Mouse (Mus musculus): ENCODE results near the gene Coa7. TPM values are rescaled to one million over a fixed set of nuclear protein-coding genes. Genes with fewer than 3 reads are reported as not detected.
A peak's percentile ranks its signal among the peaks of the same experiment; 100 is the strongest.

Gene Coa7
- total and polyA plus RNA-seq, 2 experiments: 11.7 to 19.3 TPM

- WGBS: 11% methylated on average over 5 of the region's 5 CpGs
- TF ChIP-seq POLR2A (IDR thresholded peaks at IDR 0.05; ENCODE audit: extremely low read depth, insufficient read depth, low read length) (no peak), CTCF (IDR thresholded peaks at IDR 0.05; ENCODE audit: low read depth, low read length) (no peak)
- DNase-seq (ENCODE audit: extremely low read depth, low read depth, low spot score): peak; percentile 78
- Histone ChIP-seq H3K27ac (replicated peaks; ENCODE audit: insufficient read depth, low read depth, low read length) (peak overlapping the region; percentile 50), H3K79me2 (ENCODE audit: control insufficient read depth, insufficient read depth, low read length) (no peaks in the 10 kb centered on the region), H3K36me3 (ENCODE audit: control insufficient read depth, insufficient read depth, low read length) (no peaks in the 10 kb centered on the region), H3K27me3 (ENCODE audit: control insufficient read depth, insufficient read depth, low read length) (no peaks in the 10 kb centered on the region), H3K9ac (ENCODE audit: low read depth, low read length) (no peak overlapping the region), H3K4me1 (ENCODE audit: control insufficient read depth, insufficient read depth, low read length) (peaks cover 20% of the 10 kb centered on the region), H3K4me3 (ENCODE audit: insufficient read depth, low read depth, low read length) (no peak overlapping the region)
These were observed 36.2 kb downstream of the Coa7 start for GRCm38 (mm10) chr4:108364111-108364476.

- peaks cover 11% of the 10 kb centered on the region for H3K4me1 ChIP-seq (ENCODE audit: control insufficient read depth, insufficient read depth, low read length)
- DNase-seq (ENCODE audit: extremely low read depth, low read depth, low spot score): peak; percentile 87
- no peak overlapping the region for H3K27ac ChIP-seq (replicated peaks; ENCODE audit: insufficient read depth, low read depth, low read length)
- H3K9ac ChIP-seq (ENCODE audit: low read depth, low read length): no peak overlapping the region
- no peak overlapping the region for H3K4me3 ChIP-seq (ENCODE audit: insufficient read depth, low read depth, low read length)
- H3K27me3 ChIP-seq (ENCODE audit: control insufficient read depth, insufficient read depth, low read length): no peaks in the 10 kb centered on the region
- WGBS: 14% methylated on average over 5 of the region's 5 CpGs
- TF ChIP-seq CTCF (IDR thresholded peaks at IDR 0.05; ENCODE audit: low read depth, low read length) (peak; percentile 62), POLR2A (IDR thresholded peaks at IDR 0.05; ENCODE audit: extremely low read depth, insufficient read depth, low read length) (no peak)
- H3K36me3 ChIP-seq (ENCODE audit: control insufficient read depth, insufficient read depth, low read length): no peaks in the 10 kb centered on the region
- no peaks in the 10 kb centered on the region for H3K79me2 ChIP-seq (ENCODE audit: control insufficient read depth, insufficient read depth, low read length)
These were observed 41.3 kb downstream of the Coa7 start for GRCm38 (mm10) chr4:108369254-108369653.

DNA sequence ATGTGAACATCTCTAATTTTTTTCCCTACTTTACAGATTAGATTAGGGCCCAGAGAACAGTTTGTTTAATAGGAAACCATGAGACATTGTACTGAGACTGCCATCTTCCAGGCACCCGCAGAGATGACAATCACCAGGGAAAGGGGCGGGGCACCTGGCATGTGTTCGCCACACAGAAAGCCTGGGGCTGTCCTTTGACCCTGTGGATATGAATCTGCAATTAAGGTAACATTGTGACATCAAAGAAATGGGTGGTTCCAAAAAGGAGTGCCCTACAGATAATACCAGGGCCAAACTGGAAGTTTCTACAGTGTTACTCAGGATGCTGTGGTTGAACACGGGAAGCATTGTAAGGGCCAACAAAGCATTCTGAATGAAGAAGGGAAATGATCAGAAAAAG lies 42.5 kb downstream of the Coa7 start:
- no peaks in the 10 kb centered on the region for H3K27me3 ChIP-seq (ENCODE audit: control insufficient read depth, insufficient read depth, low read length)
- peaks cover 11% of the 10 kb centered on the region for H3K4me1 ChIP-seq (ENCODE audit: control insufficient read depth, insufficient read depth, low read length)
- TF ChIP-seq CTCF (IDR thresholded peaks at IDR 0.05; ENCODE audit: low read depth, low read length): 0 out of 2 replicates have a peak, but pooled peaks have one; percentile 3
- no peak for TF ChIP-seq POLR2A (IDR thresholded peaks at IDR 0.05; ENCODE audit: extremely low read depth, insufficient read depth, low read length)
- H3K4me3 ChIP-seq (ENCODE audit: insufficient read depth, low read depth, low read length): no peak overlapping the region
- WGBS: 25% methylated on average over 4 of the region's 4 CpGs
- no peak overlapping the region for H3K9ac ChIP-seq (ENCODE audit: low read depth, low read length)
- peak; percentile 82 for DNase-seq (ENCODE audit: extremely low read depth, low read depth, low spot score)
- H3K36me3 ChIP-seq (ENCODE audit: control insufficient read depth, insufficient read depth, low read length): no peaks in the 10 kb centered on the region
- H3K27ac ChIP-seq (replicated peaks; ENCODE audit: insufficient read depth, low read depth, low read length): no peak overlapping the region
- H3K79me2 ChIP-seq (ENCODE audit: control insufficient read depth, insufficient read depth, low read length): no peaks in the 10 kb centered on the region

- no peak overlapping the region for H3K4me3 ChIP-seq (ENCODE audit: insufficient read depth, low read depth, low read length)
- TF ChIP-seq CTCF (IDR thresholded peaks at IDR 0.05; ENCODE audit: low read depth, low read length): no peak
- no peak for TF ChIP-seq POLR2A (IDR thresholded peaks at IDR 0.05; ENCODE audit: extremely low read depth, insufficient read depth, low read length)
- H3K27me3 ChIP-seq (ENCODE audit: control insufficient read depth, insufficient read depth, low read length): no peaks in the 10 kb centered on the region
- no peaks in the 10 kb centered on the region for H3K36me3 ChIP-seq (ENCODE audit: control insufficient read depth, insufficient read depth, low read length)
- no peak for DNase-seq (ENCODE audit: extremely low read depth, low read depth, low spot score)
- 94% methylated on average over 3 of the region's 3 CpGs for WGBS
- no peak overlapping the region for H3K27ac ChIP-seq (replicated peaks; ENCODE audit: insufficient read depth, low read depth, low read length)
- peaks cover 11% of the 10 kb centered on the region for H3K4me1 ChIP-seq (ENCODE audit: control insufficient read depth, insufficient read depth, low read length)
- no peak overlapping the region for H3K9ac ChIP-seq (ENCODE audit: low read depth, low read length)
- H3K79me2 ChIP-seq (ENCODE audit: control insufficient read depth, insufficient read depth, low read length): no peaks in the 10 kb centered on the region
These were observed 43.5 kb downstream of the Coa7 start for GRCm38 (mm10) chr4:108371421-108371820.

- Histone ChIP-seq H3K27me3 (ENCODE audit: control insufficient read depth, insufficient read depth, low read length) (no peaks in the 10 kb centered on the region), H3K36me3 (ENCODE audit: control insufficient read depth, insufficient read depth, low read length) (no peaks in the 10 kb centered on the region), H3K9ac (ENCODE audit: low read depth, low read length) (no peak overlapping the region), H3K4me3 (ENCODE audit: insufficient read depth, low read depth, low read length) (no peak overlapping the region), H3K27ac (replicated peaks; ENCODE audit: insufficient read depth, low read depth, low read length) (no peak overlapping the region), H3K4me1 (ENCODE audit: control insufficient read depth, insufficient read depth, low read length) (peaks cover 11% of the 10 kb centered on the region), H3K79me2 (ENCODE audit: control insufficient read depth, insufficient read depth, low read length) (no peaks in the 10 kb centered on the region)
- TF ChIP-seq CTCF (IDR thresholded peaks at IDR 0.05; ENCODE audit: low read depth, low read length) (no peak), POLR2A (IDR thresholded peaks at IDR 0.05; ENCODE audit: extremely low read depth, insufficient read depth, low read length) (no peak)
- WGBS: 88% methylated on average over 3 of the region's 3 CpGs
- no peak for DNase-seq (ENCODE audit: extremely low read depth, low read depth, low spot score)
These were observed 44.2 kb downstream of the Coa7 start for GRCm38 (mm10) chr4:108372166-108372565.

DNA sequence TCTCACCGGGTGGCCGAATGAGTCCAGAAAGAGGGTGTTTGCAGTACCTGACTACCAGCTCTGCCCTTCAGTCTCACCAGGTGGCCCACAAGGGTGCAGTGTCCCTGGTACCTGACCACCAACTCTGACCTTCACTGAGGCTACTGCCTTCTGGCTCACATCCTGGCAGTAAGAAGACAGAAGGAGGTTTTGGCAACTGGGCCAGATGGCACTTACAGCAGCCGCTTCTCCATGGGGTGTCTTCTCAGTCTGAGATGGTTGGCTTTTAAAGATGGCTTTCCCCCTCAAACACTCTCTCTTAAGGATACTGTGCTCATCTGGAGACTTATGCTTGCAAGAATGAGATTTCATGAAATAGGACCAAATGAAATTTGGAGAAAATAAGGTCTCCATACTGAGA lies 51.5 kb downstream of the Coa7 start:
- 92% methylated on average over 3 of the region's 3 CpGs for WGBS

More for the DNA sequence above, 51.5 kb downstream of the Coa7 start:
- Histone ChIP-seq H3K9ac (ENCODE audit: low read depth, low read length) (no peak overlapping the region), H3K79me2 (ENCODE audit: control insufficient read depth, insufficient read depth, low read length) (no peaks in the 10 kb centered on the region), H3K27me3 (ENCODE audit: control insufficient read depth, insufficient read depth, low read length) (peaks cover 8% of the 10 kb centered on the region), H3K4me1 (ENCODE audit: control insufficient read depth, insufficient read depth, low read length) (no peaks in the 10 kb centered on the region), H3K4me3 (ENCODE audit: insufficient read depth, low read depth, low read length) (no peak overlapping the region), H3K27ac (replicated peaks; ENCODE audit: insufficient read depth, low read depth, low read length) (no peak overlapping the region), H3K36me3 (ENCODE audit: control insufficient read depth, insufficient read depth, low read length) (no peaks in the 10 kb centered on the region)
- TF ChIP-seq CTCF (IDR thresholded peaks at IDR 0.05; ENCODE audit: low read depth, low read length) (no peak), POLR2A (IDR thresholded peaks at IDR 0.05; ENCODE audit: extremely low read depth, insufficient read depth, low read length) (no peak)
- DNase-seq (ENCODE audit: extremely low read depth, low read depth, low spot score): no peak

All from liver, adult 2 months (tissue).